Mouse (Mus musculus): ENCODE measurements at regions not wholly inside any gene's neighbourhood (a gene's known extent, or its start where the extent isn't known, plus 50 kb on each side); places are given as distances from the start of the nearest gene placed in this dataset.

- POLR2A ChIA-PET: interaction anchor here in 1 of 4 experiments (0.6 kb wide), 1 partner anchor 52 kb away, joined by 3 read pairs; no protein-coding TSS in a partner anchor
These were observed 93.1 kb upstream of the Atp6ap2 start for GRCm38 (mm10) chrX:12494535-12494934.

GRCm38 (mm10) chrX:12500601-12501000, 87.0 kb upstream of the Atp6ap2 start:
- POLR2A ChIA-PET: no interaction called here
- CTCF ChIA-PET: no interaction called here

More at GRCm38 (mm10) chrX:12494535-12494934, 93.1 kb upstream of the Atp6ap2 start:
- CTCF ChIA-PET: no interaction called here

- ChIA-PET CTCF (no interaction called here), POLR2A (no interaction called here)
These were observed 85.2 kb upstream of the Atp6ap2 start for GRCm38 (mm10) chrX:12502364-12502763.

DNA sequence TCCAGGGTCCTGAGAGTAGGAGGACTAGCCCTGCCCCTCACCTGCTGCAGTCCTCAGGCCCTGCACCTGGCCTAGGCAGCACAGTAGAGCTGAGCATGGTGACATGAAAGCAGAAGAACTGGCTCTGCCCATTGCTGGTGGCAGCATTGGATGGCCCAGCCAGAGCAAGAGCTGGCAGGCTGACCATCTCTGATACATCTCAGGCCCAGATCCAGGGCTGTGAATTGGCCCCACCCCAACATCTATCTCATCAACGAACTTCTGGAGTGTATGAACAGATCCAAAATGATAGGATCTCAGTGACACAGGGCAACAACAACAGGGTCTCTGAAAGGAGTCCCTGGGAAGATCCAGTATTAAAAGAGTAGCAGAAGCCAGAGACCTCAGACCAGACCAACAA, 84.0 kb upstream of the Atp6ap2 start:
- ChIA-PET POLR2A (interaction anchor here in 1 of 4 experiments (0.6 kb wide), 1 partner anchor 702 kb away, joined by 4 read pairs; no protein-coding TSS in a partner anchor), CTCF (no interaction called here)

DNA sequence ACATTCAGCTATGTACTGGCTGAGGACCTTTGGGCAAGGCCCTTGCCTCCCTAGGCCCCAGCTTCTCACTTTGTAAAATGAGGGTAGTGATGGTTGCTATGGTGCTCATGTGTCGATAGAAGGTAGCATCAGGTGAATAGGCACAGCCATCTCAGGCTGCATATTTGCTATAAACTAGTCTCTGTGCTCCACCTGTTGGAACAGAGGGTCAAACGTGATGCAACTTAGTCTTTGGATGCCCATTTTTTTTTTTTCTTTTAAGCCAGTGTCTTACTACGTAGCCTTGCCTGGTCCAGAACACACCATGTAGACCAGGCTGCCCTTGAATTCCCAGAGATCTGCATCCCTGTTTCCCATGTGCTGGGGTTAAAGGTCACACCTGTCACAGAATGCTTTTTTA, 76.5 kb upstream of the Atp6ap2 start:
- CTCF ChIA-PET: no interaction called here
- POLR2A ChIA-PET: no interaction called here

GRCm38 (mm10) chrX:12525044-12525443, 62.6 kb upstream of the Atp6ap2 start:
- ChIA-PET POLR2A (no interaction called here), CTCF (no interaction called here)

DNA sequence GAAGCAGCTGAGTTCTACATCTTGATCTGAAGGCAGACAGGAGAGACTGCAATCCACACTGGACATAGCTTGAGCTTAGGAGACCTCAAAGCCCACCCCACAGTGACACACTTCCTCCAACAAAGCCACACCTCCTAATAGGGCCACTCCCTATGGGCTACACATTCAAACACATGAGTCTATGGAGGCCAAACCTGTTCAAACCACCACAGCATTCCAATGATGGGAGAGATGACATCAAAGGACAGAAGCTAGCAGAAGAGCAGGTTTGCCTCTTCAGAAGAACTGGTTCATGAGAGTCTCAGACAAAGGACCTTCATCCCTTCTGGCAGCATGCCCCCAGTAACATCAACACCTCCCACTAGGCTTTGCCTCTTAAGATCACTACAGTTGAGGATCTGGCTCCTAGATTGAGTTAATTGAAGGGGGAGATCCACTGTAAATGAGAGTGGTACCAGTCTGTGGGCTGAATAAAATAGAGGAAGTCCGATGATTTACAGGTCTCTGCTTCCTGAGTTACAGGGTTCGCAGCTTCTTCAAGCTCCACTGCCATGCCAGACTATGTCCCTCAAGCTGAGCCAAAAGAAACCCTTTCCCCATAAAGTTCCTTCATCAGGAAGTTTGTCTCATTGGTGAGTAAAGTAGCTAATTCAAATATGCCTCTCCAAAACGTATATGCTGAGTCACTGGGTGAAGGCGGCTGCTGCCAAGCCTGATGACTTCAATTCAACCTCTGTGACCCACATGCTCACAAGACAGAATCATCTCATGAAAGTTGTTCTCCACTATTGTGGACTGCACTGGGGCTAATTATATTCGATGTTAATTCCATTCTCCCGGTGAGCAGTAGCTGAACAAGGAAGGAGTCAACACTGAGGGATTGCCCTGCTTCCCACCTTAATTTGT, 56.9 kb upstream of the Atp6ap2 start:
- ChIA-PET POLR2A (interaction anchor here in 3 of 4 experiments (0.9 to 1.8 kb wide), 8 partner anchors 10 to 677 kb away, joined by 3 to 5 read pairs (median 4); partner anchors contain the start of gene Atp6ap2 (in 1 of the 3)), CTCF (interaction anchor here (0.5 to 1.5 kb wide), 6 partner anchors 8 to 342 kb away, joined by 3 to 14 read pairs (median 4); no protein-coding TSS in a partner anchor)

Data from embryonic stem cell, embryonic (primary cell).